Comparison of ENCODE assay signal across 20 mouse cellular contexts in genomic region chr9:84063617-84064016, GRCm38 (mm10).
A peak's percentile ranks its signal among the peaks of the same experiment; 100 is the strongest.
DNase-seq lines count a peak whose midpoint lies in the region; ATAC-seq and TF ChIP-seq lines count a peak whose summit lies in the region.
"Had no signal": no experiment of that assay in that cellular context is flagged by ENCODE, and none has a peak within 500 bp of the region (broad histone marks: within the 10 kb centered on the region; RNA-seq: fewer than 3 reads in every experiment).

No protein-coding gene starts in this region.

- TF ChIP-seq CTCF in lung, postnatal 0 days (IDR thresholded peaks at IDR 0.05), result no peak
- no peak for TF ChIP-seq CTCF in stomach, postnatal 0 days (IDR thresholded peaks at IDR 0.05; ENCODE audit: low read depth)

- no peaks in the 10 kb centered on the region for H3K36me3 ChIP-seq in liver, embryonic 11.5 days (ENCODE audit: control insufficient read depth, insufficient read depth, low read length)
- no peaks in the 10 kb centered on the region for H3K36me3 ChIP-seq in lung, embryonic 15.5 days
- H3K36me3 ChIP-seq in lung, postnatal 0 days (ENCODE audit: insufficient read depth, low read length), result no peaks in the 10 kb centered on the region
- H3K36me3 ChIP-seq in stomach, embryonic 15.5 days, result no peaks in the 10 kb centered on the region
- no peaks in the 10 kb centered on the region for H3K36me3 ChIP-seq in stomach, postnatal 0 days (ENCODE audit: control insufficient read depth, insufficient read depth, low read length)
- H3K36me3 ChIP-seq: embryonic facial prominence, embryonic 13.5 days; embryonic facial prominence, embryonic 15.5 days; forebrain, embryonic 15.5 days had no signal

- DNase-seq in liver, embryonic 11.5 days (ENCODE audit: low spot score), result no peak
- DNase-seq in liver, result no peak
- no peak for DNase-seq in lung, postnatal 0 days (ENCODE audit: low spot score)
- DNase-seq in stomach, postnatal 0 days (ENCODE audit: low spot score), result no peak
- no peak for DNase-seq in urinary bladder, adult 18-20 months (ENCODE audit: low spot score in 2 of 2)
- DNase-seq: adrenal gland, adult 2 months; adrenal gland, postnatal 25 days; cerebellum, adult 11 months; cerebellum, adult 18-20 months; cerebellum, adult 8-10 months; cerebellum, adult 9-11 months; cerebellum, postnatal 14 days; cerebellum, postnatal 36 days; embryo, embryonic 11 days had no signal

- H3K27ac ChIP-seq in liver, embryonic 11.5 days (ENCODE audit: low read depth, low read length), result no peak overlapping the region
- H3K27ac ChIP-seq in lung, embryonic 15.5 days, result 0 out of 2 replicates have a peak overlapping the region, but pooled peaks have one; percentile 44
- no peak overlapping the region for H3K27ac ChIP-seq in lung, postnatal 0 days (ENCODE audit: low read length)
- 0 out of 2 replicates have a peak overlapping the region, but pooled peaks have one; percentile 33 for H3K27ac ChIP-seq in stomach, embryonic 15.5 days
- H3K27ac ChIP-seq in stomach, postnatal 0 days (replicated peaks), result no peak overlapping the region
- H3K27ac ChIP-seq: embryonic facial prominence, embryonic 13.5 days; embryonic facial prominence, embryonic 15.5 days; forebrain, embryonic 13.5 days; forebrain, embryonic 15.5 days had no signal

- no peaks in the 10 kb centered on the region for H3K4me1 ChIP-seq in liver, embryonic 11.5 days (replicated peaks; ENCODE audit: control insufficient read depth, insufficient read depth, low read length)
- H3K4me1 ChIP-seq in lung, embryonic 15.5 days, result peaks cover 8% of the 10 kb centered on the region; the same call in 1 of the 2 replicates
- no peaks in the 10 kb centered on the region for H3K4me1 ChIP-seq in lung, postnatal 0 days (ENCODE audit: insufficient read depth, low read depth, low read length)
- H3K4me1 ChIP-seq in stomach, embryonic 15.5 days, result 0 out of 2 replicates have a peak, but pooled peaks cover 4% of the 10 kb centered on the region
- no peaks in the 10 kb centered on the region for H3K4me1 ChIP-seq in stomach, postnatal 0 days (replicated peaks; ENCODE audit: control insufficient read depth, insufficient read depth)
- H3K4me1 ChIP-seq: forebrain, embryonic 13.5 days; forebrain, embryonic 15.5 days had no signal

- 86% methylated on average over 3 of the region's 3 CpGs for WGBS in liver, embryonic 11.5 days
- 84% methylated on average over 3 of the region's 3 CpGs for WGBS in lung, embryonic 15.5 days
- WGBS in lung, postnatal 0 days, result 78% methylated on average over 3 of the region's 3 CpGs
- 85% methylated on average over 3 of the region's 3 CpGs for WGBS in stomach, embryonic 15.5 days
- WGBS in stomach, postnatal 0 days, result 83% methylated on average over 3 of the region's 3 CpGs

- no peak overlapping the region for H3K4me2 ChIP-seq in liver, embryonic 11.5 days
- no peak overlapping the region for H3K4me2 ChIP-seq in lung, embryonic 15.5 days
- no peak overlapping the region for H3K4me2 ChIP-seq in lung, postnatal 0 days (replicated peaks; ENCODE audit: low read depth, low read length)
- no peak overlapping the region for H3K4me2 ChIP-seq in stomach, embryonic 15.5 days
- H3K4me2 ChIP-seq in stomach, postnatal 0 days (replicated peaks; ENCODE audit: low read depth), result no peak overlapping the region
- H3K4me2 ChIP-seq: embryonic facial prominence, embryonic 13.5 days; embryonic facial prominence, embryonic 15.5 days; forebrain, embryonic 13.5 days; forebrain, embryonic 15.5 days had no signal

- ATAC-seq in liver, embryonic 11.5 days (replicated peaks; ENCODE audit: low FRiP score), result peak; percentile 57; the same call in 1 of the 2 replicates
- no peak for ATAC-seq in lung, embryonic 15.5 days (ENCODE audit: borderline replicate concordance, extremely low read depth, low FRiP score, low TSS enrichment)
- ATAC-seq in lung, postnatal 0 days, result no peak
- ATAC-seq in stomach, embryonic 15.5 days (ENCODE audit: insufficient read depth, low FRiP score, low read depth), result no peak
- ATAC-seq in stomach, postnatal 0 days (ENCODE audit: low FRiP score, low TSS enrichment), result no peak
- ATAC-seq: forebrain, embryonic 13.5 days; forebrain, embryonic 15.5 days had no signal

- H3K27me3 ChIP-seq in liver, embryonic 11.5 days (replicated peaks; ENCODE audit: control insufficient read depth, insufficient read depth, low read length), result no peaks in the 10 kb centered on the region
- no peaks in the 10 kb centered on the region for H3K27me3 ChIP-seq in lung, embryonic 15.5 days
- no peaks in the 10 kb centered on the region for H3K27me3 ChIP-seq in lung, postnatal 0 days (replicated peaks; ENCODE audit: insufficient read depth, low read length)
- H3K27me3 ChIP-seq in stomach, embryonic 15.5 days (replicated peaks), result no peaks in the 10 kb centered on the region
- no peaks in the 10 kb centered on the region for H3K27me3 ChIP-seq in stomach, postnatal 0 days (ENCODE audit: control insufficient read depth, insufficient read depth, low read length)
- H3K27me3 ChIP-seq: embryonic facial prominence, embryonic 13.5 days; embryonic facial prominence, embryonic 15.5 days; forebrain, embryonic 13.5 days; forebrain, embryonic 15.5 days had no signal

- no peak overlapping the region for H3K4me3 ChIP-seq in liver, embryonic 11.5 days (ENCODE audit: low read depth, low read length)
- H3K4me3 ChIP-seq in lung, embryonic 15.5 days, result no peak overlapping the region
- H3K4me3 ChIP-seq in lung, postnatal 0 days (ENCODE audit: low read depth, low read length), result no peak overlapping the region
- H3K4me3 ChIP-seq in stomach, embryonic 15.5 days (replicated peaks), result no peak overlapping the region
- H3K4me3 ChIP-seq in stomach, postnatal 0 days (ENCODE audit: low read depth, low read length), result no peak overlapping the region
- H3K4me3 ChIP-seq: embryonic facial prominence, embryonic 13.5 days; embryonic facial prominence, embryonic 15.5 days; forebrain, embryonic 13.5 days; forebrain, embryonic 15.5 days had no signal

- no peak for TF ChIP-seq EP300 in lung, postnatal 0 days (IDR thresholded peaks at IDR 0.05)
- no peak for TF ChIP-seq EP300 in stomach, postnatal 0 days (optimal IDR thresholded peaks at IDR 0.05)

- H3K9me3 ChIP-seq in liver, embryonic 11.5 days (ENCODE audit: control insufficient read depth, low read length), result no peaks in the 10 kb centered on the region
- H3K9me3 ChIP-seq in lung, embryonic 15.5 days, result no peaks in the 10 kb centered on the region
- no peaks in the 10 kb centered on the region for H3K9me3 ChIP-seq in lung, postnatal 0 days (ENCODE audit: low read length)
- no peaks in the 10 kb centered on the region for H3K9me3 ChIP-seq in stomach, embryonic 15.5 days
- no peaks in the 10 kb centered on the region for H3K9me3 ChIP-seq in stomach, postnatal 0 days (ENCODE audit: control insufficient read depth, low read length)
- H3K9me3 ChIP-seq: embryonic facial prominence, embryonic 13.5 days; embryonic facial prominence, embryonic 15.5 days; forebrain, embryonic 13.5 days; forebrain, embryonic 15.5 days had no signal

- H3K9ac ChIP-seq in liver, embryonic 11.5 days (ENCODE audit: low read depth, low read length), result no peak overlapping the region
- no peak overlapping the region for H3K9ac ChIP-seq in lung, embryonic 15.5 days
- no peak overlapping the region for H3K9ac ChIP-seq in lung, postnatal 0 days (replicated peaks; ENCODE audit: low read depth)
- no peak overlapping the region for H3K9ac ChIP-seq in stomach, embryonic 15.5 days
- H3K9ac ChIP-seq in stomach, postnatal 0 days (ENCODE audit: low read length), result no peak overlapping the region
- H3K9ac ChIP-seq: embryonic facial prominence, embryonic 13.5 days; embryonic facial prominence, embryonic 15.5 days; forebrain, embryonic 13.5 days; forebrain, embryonic 15.5 days had no signal

Comparison
In these comparisons a context has a peak if more than half of its experiments do, and no peak if none do; other contexts are left out.
1. H3K27ac ChIP-seq: peak in lung, embryonic 15.5 days (single experiment) and stomach, embryonic 15.5 days (single experiment); none in liver, embryonic 11.5 days (single experiment), lung, postnatal 0 days (single experiment) and stomach, postnatal 0 days (single experiment).